Mouse (Mus musculus): Measurements from ENCODE around the gene Flt3. TPM values are rescaled to one million over a fixed set of nuclear protein-coding genes. Genes with fewer than 3 reads are reported as not detected.

Gene Flt3
- total and polyA plus RNA-seq, 3 experiments, result 0.76 to 3.3 (median 2.3) TPM

- no peak overlapping the region for H3K9ac ChIP-seq (ENCODE audit: insufficient read depth, low read depth)
- TF ChIP-seq CTCF (conservative IDR thresholded peaks at IDR 0.05 in 1 of 2, IDR thresholded peaks at IDR 0.05 in 1 of 2; ENCODE audit: low read depth in 2 of 2, low read length in 2 of 2) (peak; percentile 43 to 56; a peak in 3 of 4 replicates), GABPA (IDR thresholded peaks at IDR 0.05; ENCODE audit: insufficient replicate concordance, low read depth, low read length) (no peak)
- H3K9me3 ChIP-seq (replicated peaks; ENCODE audit: low read length), result no peaks in the 10 kb centered on the region
- no peak for DNase-seq (ENCODE audit: extremely low read depth)
- H3K4me2 ChIP-seq (ENCODE audit: insufficient read depth, low read depth, poor library complexity, severe bottlenecking), result no peak overlapping the region
- no peak overlapping the region for H3K27ac ChIP-seq (ENCODE audit: insufficient read depth, low read depth)
- peaks cover 0 to 3% of the 10 kb centered on the region in 2 experiments; a peak in 1 of 4 replicates for H3K4me1 ChIP-seq (ENCODE audit: control insufficient read depth in 1 of 2, insufficient read depth in 2 of 2)
- dilution Hi-C loops (cut with MboI; ENCODE audit: extremely low pct_ligation_motif_present, extremely low pct_unique_long_range_greater_than_20kb, low sequenced_read_pairs), result no loop called here
- in situ Hi-C loops (cut with MboI; ENCODE audit: low pct_ligation_motif_present, low pct_unique_long_range_greater_than_20kb, low sequenced_read_pairs), result loop anchor here (5.0 to 25.0 kb wide), 2 partner anchors 406 to 631 kb away; no protein-coding TSS in a partner anchor
- peaks cover 53% of the 10 kb centered on the region for H3K27me3 ChIP-seq (replicated peaks)
- H3K4me3 ChIP-seq (replicated peaks in 1 of 3; ENCODE audit: low read depth in 2 of 3, low read length in 2 of 3, poor library complexity in 1 of 3), result no peak overlapping the region
- no peaks in the 10 kb centered on the region for H3K79me2 ChIP-seq (replicated peaks; ENCODE audit: control insufficient read depth, extremely low read depth, insufficient read depth, poor library complexity, severe bottlenecking)
- H3K36me3 ChIP-seq (replicated peaks in 1 of 2; ENCODE audit: control insufficient read depth in 1 of 2, insufficient read depth in 1 of 2, low read length in 1 of 2), result no peaks in the 10 kb centered on the region
Observed at GRCm38 (mm10) chr5:147317991-147318390, 82.3 kb downstream of the Flt3 start.

- Histone ChIP-seq H3K4me2 (ENCODE audit: insufficient read depth, low read depth, poor library complexity, severe bottlenecking) (no peak overlapping the region), H3K27me3 (replicated peaks) (peaks cover 50% of the 10 kb centered on the region), H3K9me3 (replicated peaks; ENCODE audit: low read length) (no peaks in the 10 kb centered on the region), H3K36me3 (replicated peaks in 1 of 2; ENCODE audit: control insufficient read depth in 1 of 2, insufficient read depth in 1 of 2, low read length in 1 of 2) (no peaks in the 10 kb centered on the region), H3K4me1 (ENCODE audit: control insufficient read depth in 1 of 2, insufficient read depth in 2 of 2) (peaks cover 0 to 3% of the 10 kb centered on the region in 2 experiments; a peak in 1 of 4 replicates), H3K9ac (ENCODE audit: insufficient read depth, low read depth) (no peak overlapping the region), H3K79me2 (replicated peaks; ENCODE audit: control insufficient read depth, extremely low read depth, insufficient read depth, poor library complexity, severe bottlenecking) (no peaks in the 10 kb centered on the region), H3K27ac (ENCODE audit: insufficient read depth, low read depth) (no peak overlapping the region), H3K4me3 (replicated peaks in 1 of 3; ENCODE audit: low read depth in 2 of 3, low read length in 2 of 3, poor library complexity in 1 of 3) (no peak overlapping the region)
- in situ Hi-C loops (cut with MboI; ENCODE audit: low pct_ligation_motif_present, low pct_unique_long_range_greater_than_20kb, low sequenced_read_pairs), result loop anchor here (5.0 to 25.0 kb wide), 2 partner anchors 405 to 630 kb away; no protein-coding TSS in a partner anchor
- DNase-seq (ENCODE audit: extremely low read depth), result no peak
- dilution Hi-C loops (cut with MboI; ENCODE audit: extremely low pct_ligation_motif_present, extremely low pct_unique_long_range_greater_than_20kb, low sequenced_read_pairs), result no loop called here
- TF ChIP-seq GABPA (IDR thresholded peaks at IDR 0.05; ENCODE audit: insufficient replicate concordance, low read depth, low read length) (no peak), MAFK (IDR thresholded peaks at IDR 0.05; ENCODE audit: insufficient replicate concordance, low read length) (no peak), CHD2 (IDR thresholded peaks at IDR 0.05; ENCODE audit: low read length) (no peak)
Observed at GRCm38 (mm10) chr5:147317321-147317720, 83.0 kb downstream of the Flt3 start.

GRCm38 (mm10) chr5:147315432-147316075 is 84.7 kb downstream of the Flt3 start:
- Histone ChIP-seq H3K9ac (ENCODE audit: insufficient read depth, low read depth) (no peak overlapping the region), H3K36me3 (replicated peaks in 1 of 2; ENCODE audit: control insufficient read depth in 1 of 2, insufficient read depth in 1 of 2, low read length in 1 of 2) (no peaks in the 10 kb centered on the region), H3K27ac (ENCODE audit: insufficient read depth, low read depth) (peak overlapping the region; percentile 11; the same call in 1 of the 2 replicates), H3K79me2 (replicated peaks; ENCODE audit: control insufficient read depth, extremely low read depth, insufficient read depth, poor library complexity, severe bottlenecking) (no peaks in the 10 kb centered on the region), H3K4me1 (ENCODE audit: control insufficient read depth in 1 of 2, insufficient read depth in 2 of 2) (peaks cover 0 to 3% of the 10 kb centered on the region in 2 experiments; a peak in 1 of 4 replicates), H3K4me3 (replicated peaks in 1 of 3; ENCODE audit: low read depth in 2 of 3, low read length in 2 of 3, poor library complexity in 1 of 3) (no peak overlapping the region), H3K9me3 (replicated peaks; ENCODE audit: low read length) (no peaks in the 10 kb centered on the region), H3K4me2 (ENCODE audit: insufficient read depth, low read depth, poor library complexity, severe bottlenecking) (no peak overlapping the region), H3K27me3 (replicated peaks) (peaks cover 43% of the 10 kb centered on the region)
- no peak for TF ChIP-seq NELFE (IDR thresholded peaks at IDR 0.05; ENCODE audit: low read depth, low read length)
- no peak for TF ChIP-seq USF2 (conservative IDR thresholded peaks at IDR 0.05; ENCODE audit: low read depth, low read length)
- TF ChIP-seq ELF1 (IDR thresholded peaks at IDR 0.05; ENCODE audit: low read depth, low read length), result no peak
- no peak for TF ChIP-seq POLR2AphosphoS2 (IDR thresholded peaks at IDR 0.05; ENCODE audit: low read depth, low read length)
- TF ChIP-seq MEF2A (IDR thresholded peaks at IDR 0.05; ENCODE audit: borderline replicate concordance, low read depth, low read length), result no peak
- no peak for TF ChIP-seq CHD1 (IDR thresholded peaks at IDR 0.05; ENCODE audit: low read depth, low read length)
- no peak for TF ChIP-seq ZMIZ1 (IDR thresholded peaks at IDR 0.05; ENCODE audit: low read depth, low read length)
- no peak for TF ChIP-seq EP300 (IDR thresholded peaks at IDR 0.05; ENCODE audit: low read length)
- TF ChIP-seq CHD2 (IDR thresholded peaks at IDR 0.05; ENCODE audit: low read length), result no peak
- no peak for TF ChIP-seq ETS1 (conservative IDR thresholded peaks at IDR 0.05; ENCODE audit: low read depth, low read length)
- no peak for TF ChIP-seq KAT2A (IDR thresholded peaks at IDR 0.05; ENCODE audit: insufficient replicate concordance, low read length)
- no peak for TF ChIP-seq POLR2A (IDR thresholded peaks at IDR 0.05; ENCODE audit: low read depth, low read length)
- TF ChIP-seq BHLHE40 (IDR thresholded peaks at IDR 0.05; ENCODE audit: low read depth, low read length), result no peak
- no peak for TF ChIP-seq HCFC1 (IDR thresholded peaks at IDR 0.05; ENCODE audit: low read depth, low read length)
- in situ Hi-C loops (cut with MboI; ENCODE audit: low pct_ligation_motif_present, low pct_unique_long_range_greater_than_20kb, low sequenced_read_pairs) (loop anchor here (5.0 to 25.0 kb wide), 2 partner anchors 403 to 628 kb away; no protein-coding TSS in a partner anchor), dilution Hi-C loops (cut with MboI; ENCODE audit: extremely low pct_ligation_motif_present, extremely low pct_unique_long_range_greater_than_20kb, low sequenced_read_pairs) (no loop called here)
- no peak for DNase-seq (ENCODE audit: extremely low read depth)
